Mouse (Mus musculus) liver, embryonic 15.5 days (tissue): ENCODE data around the gene Kat5. TPM values are rescaled to one million over a fixed set of nuclear protein-coding genes. Genes with fewer than 3 reads are reported as not detected.

ENCODE experiments used
- ATAC-seq: fragments of 200-750 bp; cut with Nextera tagmentation; 2 replicates; pipeline ENCODE4 v1.8.0; 2017; ENCODE audit warnings: moderate number of reproducible peaks, mild to moderate bottlenecking, moderate library complexity; ENCODE audit not compliant: insufficient read depth
- H3K27ac ChIP-seq: fragments of 300-500 bp; sonication (generic); replicated peaks from 2 replicates; pipeline ENCODE4 v1.5.1; 2015; ENCODE audit warnings: mild to moderate bottlenecking, inconsistent platforms
- H3K27me3 ChIP-seq: fragments of 300-500 bp; sonication (generic); 2 replicates; pipeline ENCODE4 v1.6.1; 2015; ENCODE audit warnings: mild to moderate bottlenecking, inconsistent platforms
- H3K36me3 ChIP-seq: fragments of 300-500 bp; sonication (generic); replicated peaks from 2 replicates; pipeline ENCODE4 v1.6.1; 2015; ENCODE audit warnings: moderate library complexity, mild to moderate bottlenecking, inconsistent platforms
- H3K4me1 ChIP-seq: fragments of 300-500 bp; sonication (generic); replicated peaks from 2 replicates; pipeline ENCODE4 v1.6.1; 2015; ENCODE audit warnings: inconsistent platforms
- H3K4me2 ChIP-seq: fragments of 300-500 bp; sonication (generic); 2 replicates; pipeline ENCODE4 v1.6.1; 2015; ENCODE audit warnings: moderate library complexity, mild to moderate bottlenecking, inconsistent platforms
- H3K4me3 ChIP-seq: fragments of 300-500 bp; sonication (generic); replicated peaks from 2 replicates; pipeline ENCODE4 v1.5.1; 2015; ENCODE audit warnings: mild to moderate bottlenecking, inconsistent platforms
- H3K9ac ChIP-seq: fragments of 300-500 bp; sonication (generic); 2 replicates; pipeline ENCODE4 v1.6.1; 2015; ENCODE audit warnings: moderate library complexity, mild to moderate bottlenecking, inconsistent platforms
- H3K9me3 ChIP-seq: fragments of 300-500 bp; sonication (generic); replicated peaks from 2 replicates; pipeline ENCODE4 v1.6.1; 2016; ENCODE audit warnings: inconsistent platforms
- WGBS: fragments of 180-500 bp; shearing (Covaris S2); methylation state at CpG from one replicate; pipeline ENCODE4 v1.1.7; 2015; ENCODE audit warnings: mixed read lengths; ENCODE audit not compliant: insufficient replicate concordance; 5-methylcytosine and 5-hydroxymethylcytosine counted together
- polyA plus RNA-seq: library from polyadenylated mRNA; unstranded; fragments of >200 nt; fragmentation: Nextera tagmentation; extraction: Ambion mirVana; gene quantifications from 2 replicates; pipeline ENCODE4 v1.2.1, GENCODE M21; 2015

Kat5 gene
- polyA plus RNA-seq, 1 experiment from 2014 or later, result 16.2 TPM

- Histone ChIP-seq H3K9ac (no peak overlapping the region), H3K27me3 (no peaks in the 10 kb centered on the region), H3K4me1 (peaks cover 29% of the 10 kb centered on the region), H3K4me2 (no peak overlapping the region), H3K4me3 (no peak overlapping the region), H3K27ac (no peak overlapping the region), H3K36me3 (peaks cover 75% of the 10 kb centered on the region), H3K9me3 (no peaks in the 10 kb centered on the region)
- 94% methylated on average over 9 of the region's 9 CpGs for WGBS
- ATAC-seq, result no peak
These were observed 35.2 kb upstream of the Kat5 start for GRCm38 (mm10) chr19:5645280-5645679.

- Histone ChIP-seq H3K27ac (no peak overlapping the region), H3K36me3 (peaks cover 76% of the 10 kb centered on the region), H3K4me1 (peaks cover 38% of the 10 kb centered on the region), H3K9ac (no peak overlapping the region), H3K4me3 (no peak overlapping the region), H3K4me2 (no peak overlapping the region), H3K27me3 (no peaks in the 10 kb centered on the region), H3K9me3 (no peaks in the 10 kb centered on the region)
- 84% methylated on average over 8 of the region's 8 CpGs for WGBS
- ATAC-seq, result no peak
These were observed 31.6 kb upstream of the Kat5 start for GRCm38 (mm10) chr19:5641641-5642040.

- Histone ChIP-seq H3K27me3 (no peaks in the 10 kb centered on the region), H3K4me1 (peaks cover 44% of the 10 kb centered on the region), H3K4me2 (no peak overlapping the region), H3K27ac (no peak overlapping the region), H3K9me3 (no peaks in the 10 kb centered on the region), H3K9ac (no peak overlapping the region), H3K4me3 (no peak overlapping the region), H3K36me3 (peaks cover 71% of the 10 kb centered on the region)
- WGBS, result 80% methylated on average over 17 of the region's 17 CpGs
- ATAC-seq, result no peak
These were observed 31.0 kb upstream of the Kat5 start for GRCm38 (mm10) chr19:5641021-5641420.

- H3K27ac ChIP-seq, result no peak overlapping the region
- ATAC-seq, result no peak
- H3K4me1 ChIP-seq, result peaks cover 49% of the 10 kb centered on the region
- WGBS, result 86% methylated on average over 9 of the region's 9 CpGs
- H3K4me2 ChIP-seq, result no peak overlapping the region
- no peak overlapping the region for H3K9ac ChIP-seq
- no peaks in the 10 kb centered on the region for H3K9me3 ChIP-seq
- H3K36me3 ChIP-seq, result peaks cover 64% of the 10 kb centered on the region
- no peaks in the 10 kb centered on the region for H3K27me3 ChIP-seq
- no peak overlapping the region for H3K4me3 ChIP-seq
These were observed 30.3 kb upstream of the Kat5 start for GRCm38 (mm10) chr19:5640339-5640738.

- WGBS, result 78% methylated on average over 18 of the region's 18 CpGs
- H3K9ac ChIP-seq, result peak overlapping the region; percentile 82
- H3K4me1 ChIP-seq, result peaks cover 49% of the 10 kb centered on the region
- peak overlapping the region; percentile 84 for H3K4me3 ChIP-seq
- H3K4me2 ChIP-seq, result peak overlapping the region; percentile 97
- no peaks in the 10 kb centered on the region for H3K9me3 ChIP-seq
- H3K36me3 ChIP-seq, result peaks cover 46% of the 10 kb centered on the region
- no peaks in the 10 kb centered on the region for H3K27me3 ChIP-seq
- peak overlapping the region; percentile 85 for H3K27ac ChIP-seq
- no peak for ATAC-seq
These were observed 28.5 kb upstream of the Kat5 start for GRCm38 (mm10) chr19:5638416-5639005.

- under 1% methylated on average over 109 of the region's 109 CpGs for WGBS
- peak; percentile 81 for ATAC-seq
- Histone ChIP-seq H3K36me3 (peaks cover 35% of the 10 kb centered on the region), H3K27me3 (no peaks in the 10 kb centered on the region), H3K4me1 (peaks cover 49% of the 10 kb centered on the region), H3K9ac (peak within 1 kb of the TSS; percentile 82), H3K9me3 (no peaks in the 10 kb centered on the region), H3K4me2 (peak within 1 kb of the TSS; percentile 97), H3K4me3 (peak within 1 kb of the TSS; percentile 84), H3K27ac (peak within 1 kb of the TSS; percentile 85)
These were observed 27.3 kb upstream of the Kat5 start, which contains the start of gene Rela for GRCm38 (mm10) chr19:5637069-5638047. TSS of gene Rela (plus strand) at chr19:5637483.

- Histone ChIP-seq H3K36me3 (peaks cover 27% of the 10 kb centered on the region), H3K9me3 (no peaks in the 10 kb centered on the region), H3K27ac (peak overlapping the region; percentile 85), H3K4me3 (peak overlapping the region; percentile 84), H3K27me3 (no peaks in the 10 kb centered on the region), H3K9ac (peak overlapping the region; percentile 82), H3K4me1 (peaks cover 49% of the 10 kb centered on the region), H3K4me2 (peak overlapping the region; percentile 97)
- no peak for ATAC-seq
- WGBS, result 40% methylated on average over 12 of the region's 12 CpGs
These were observed 26.6 kb upstream of the Kat5 start for GRCm38 (mm10) chr19:5636571-5637041.

- Histone ChIP-seq H3K36me3 (peaks cover 22% of the 10 kb centered on the region), H3K4me2 (peak overlapping the region; percentile 97), H3K4me1 (peaks cover 44% of the 10 kb centered on the region), H3K9ac (no peak overlapping the region), H3K9me3 (no peaks in the 10 kb centered on the region), H3K4me3 (peak overlapping the region; percentile 84; the same call in 1 of the 2 replicates), H3K27ac (no peak overlapping the region), H3K27me3 (no peaks in the 10 kb centered on the region)
- no peak for ATAC-seq
- WGBS, result 62% methylated on average over 7 of the region's 7 CpGs
These were observed 26.1 kb upstream of the Kat5 start for GRCm38 (mm10) chr19:5636036-5636570.

- Histone ChIP-seq H3K9me3 (no peaks in the 10 kb centered on the region), H3K36me3 (no peaks in the 10 kb centered on the region), H3K27me3 (no peaks in the 10 kb centered on the region), H3K9ac (no peak overlapping the region), H3K4me2 (no peak overlapping the region), H3K4me1 (peaks cover 16% of the 10 kb centered on the region), H3K4me3 (no peak overlapping the region), H3K27ac (no peak overlapping the region)
- no peak for ATAC-seq
- WGBS, result 61% methylated on average over 9 of the region's 9 CpGs
These were observed 22.1 kb upstream of the Kat5 start for GRCm38 (mm10) chr19:5632120-5632519.

GRCm38 (mm10) chr19:5629907-5630306, 19.9 kb upstream of the Kat5 start:
- H3K9me3 ChIP-seq, result no peaks in the 10 kb centered on the region
- H3K27ac ChIP-seq, result no peak overlapping the region
- H3K27me3 ChIP-seq, result no peaks in the 10 kb centered on the region
- H3K4me1 ChIP-seq, result no peaks in the 10 kb centered on the region
- H3K4me2 ChIP-seq, result no peak overlapping the region
- no peak for ATAC-seq
- no peaks in the 10 kb centered on the region for H3K36me3 ChIP-seq
- H3K9ac ChIP-seq, result no peak overlapping the region
- H3K4me3 ChIP-seq, result no peak overlapping the region

GRCm38 (mm10) chr19:5625311-5625710, 15.3 kb upstream of the Kat5 start:
- ATAC-seq, result no peak
- H3K4me2 ChIP-seq, result no peak overlapping the region
- peaks cover 6% of the 10 kb centered on the region; the same call in 1 of the 2 replicates for H3K27me3 ChIP-seq
- 75% methylated on average over 8 of the region's 8 CpGs for WGBS
- no peak overlapping the region for H3K27ac ChIP-seq
- no peak overlapping the region for H3K4me3 ChIP-seq
- no peaks in the 10 kb centered on the region for H3K36me3 ChIP-seq
- H3K9me3 ChIP-seq, result no peaks in the 10 kb centered on the region
- H3K4me1 ChIP-seq, result no peaks in the 10 kb centered on the region
- no peak overlapping the region for H3K9ac ChIP-seq
